ENCODE assay signal across 11 mouse cellular contexts in genomic region chr15:27752677-27753342, GRCm38 (mm10).
DNase-seq lines count a peak whose midpoint lies in the region; ATAC-seq and TF ChIP-seq lines count a peak whose summit lies in the region.
"Had no signal": no experiment of that assay in that cellular context is flagged by ENCODE, and none has a peak within 500 bp of the region (broad histone marks: within the 10 kb centered on the region; RNA-seq: fewer than 3 reads in every experiment).

No protein-coding gene starts in this region.

- H3K4me3 ChIP-seq in layer of hippocampus, adult 2 months: no peak overlapping the region
- no peak overlapping the region for H3K4me3 ChIP-seq in hindbrain, embryonic 16.5 days (ENCODE audit: low read length)
- H3K4me3 ChIP-seq in limb, embryonic 12.5 days (replicated peaks): no peak overlapping the region
- H3K4me3 ChIP-seq: gastrocnemius, adult 2 months; neural tube, embryonic 12.5 days had no signal

- no peak for DNase-seq in layer of hippocampus, adult 2 months (ENCODE audit: low spot score in 2 of 2)
- no peak for DNase-seq in layer of hippocampus, adult 9-10 months (ENCODE audit: low spot score)
- DNase-seq in brain, embryonic 14.5 days (ENCODE audit: low read depth): peak; percentile 33
- no peak for DNase-seq in frontal cortex, postnatal 10 days (ENCODE audit: low spot score in 2 of 2)
- no peak for DNase-seq in thymus, postnatal 25 days

- H3K27me3 ChIP-seq in hindbrain, embryonic 16.5 days (replicated peaks; ENCODE audit: control insufficient read depth, insufficient read depth, low read length): no peaks in the 10 kb centered on the region
- no peaks in the 10 kb centered on the region for H3K27me3 ChIP-seq in limb, embryonic 12.5 days
- H3K27me3 ChIP-seq: neural tube, embryonic 12.5 days had no signal

- H3K9ac ChIP-seq in hindbrain, embryonic 16.5 days (ENCODE audit: low read depth, low read length): no peak overlapping the region
- H3K9ac ChIP-seq in limb, embryonic 12.5 days (replicated peaks): peak overlapping the region; percentile 23; the same call in 1 of the 2 replicates
- H3K9ac ChIP-seq: neural tube, embryonic 12.5 days had no signal

- H3K27ac ChIP-seq in layer of hippocampus, adult 2 months: peak overlapping the region; percentile 68; the same call in 1 of the 2 replicates
- 0 out of 2 replicates have a peak overlapping the region, but pooled peaks have one; percentile 31 for H3K27ac ChIP-seq in hindbrain, embryonic 16.5 days (ENCODE audit: low read depth, low read length)
- peak overlapping the region; percentile 67 for H3K27ac ChIP-seq in limb, embryonic 12.5 days
- H3K27ac ChIP-seq: gastrocnemius, adult 2 months; neural tube, embryonic 12.5 days had no signal

- peaks cover 55% of the 10 kb centered on the region for H3K36me3 ChIP-seq in hindbrain, embryonic 16.5 days (ENCODE audit: control insufficient read depth, insufficient read depth, low read length)
- peaks cover 98% of the 10 kb centered on the region for H3K36me3 ChIP-seq in limb, embryonic 12.5 days

- peaks cover 2% of the 10 kb centered on the region; the same call in 1 of the 2 replicates for H3K4me1 ChIP-seq in hindbrain, embryonic 16.5 days (ENCODE audit: control insufficient read depth, insufficient read depth, low read depth, low read length)
- H3K4me1 ChIP-seq in limb, embryonic 12.5 days (replicated peaks): peaks cover 22% of the 10 kb centered on the region

- TF ChIP-seq CTCF in layer of hippocampus, adult 2 months (conservative IDR thresholded peaks at IDR 0.05): no peak
- no peak for TF ChIP-seq CTCF in brain, embryonic 14.5 days (IDR thresholded peaks at IDR 0.05; ENCODE audit: borderline replicate concordance, extremely low read depth, insufficient read depth, insufficient read length)

- no peak for ATAC-seq in hindbrain, embryonic 16.5 days
- ATAC-seq in limb, embryonic 12.5 days (ENCODE audit: insufficient number of reproducible peaks, insufficient read depth, low FRiP score, low TSS enrichment, low read depth): no peak
- ATAC-seq in monocyte, adult 5-6 weeks (replicated peaks; ENCODE audit: insufficient number of reproducible peaks, low FRiP score, low TSS enrichment, poor library complexity, severe bottlenecking): no peak
- ATAC-seq: intestine, postnatal 0 days had no signal

- no peaks in the 10 kb centered on the region for H3K9me3 ChIP-seq in hindbrain, embryonic 16.5 days (ENCODE audit: control insufficient read depth, low read length)
- H3K9me3 ChIP-seq in limb, embryonic 12.5 days: no peaks in the 10 kb centered on the region
- H3K9me3 ChIP-seq: neural tube, embryonic 12.5 days had no signal

- H3K4me2 ChIP-seq in hindbrain, embryonic 16.5 days (ENCODE audit: low read length): no peak overlapping the region
- H3K4me2 ChIP-seq in limb, embryonic 12.5 days: no peak overlapping the region
- H3K4me2 ChIP-seq: neural tube, embryonic 12.5 days had no signal

- 60% methylated on average over 7 of the region's 7 CpGs for WGBS in hindbrain, embryonic 16.5 days
- WGBS in limb, embryonic 12.5 days: 80% methylated on average over 7 of the region's 7 CpGs

- no peak for TF ChIP-seq POLR2A in brain, embryonic 14.5 days (IDR thresholded peaks at IDR 0.05; ENCODE audit: borderline replicate concordance, extremely low read depth, insufficient read depth, insufficient read length, poor library complexity, severe bottlenecking)
